Mouse (Mus musculus): ENCODE results near the gene Olfr281. TPM values are rescaled to one million over a fixed set of nuclear protein-coding genes. Genes with fewer than 3 reads are reported as not detected.
"Not testable (repeated sequence)": the region's sequence is repeated elsewhere in the genome, so short reads cannot be mapped to it uniquely, and the experiment has no call there.

Gene Olfr281
- not detected in 2 replicates for polyA plus RNA-seq (2014; fragmentation: Nextera tagmentation; extraction: Ambion mirVana)

DNA sequence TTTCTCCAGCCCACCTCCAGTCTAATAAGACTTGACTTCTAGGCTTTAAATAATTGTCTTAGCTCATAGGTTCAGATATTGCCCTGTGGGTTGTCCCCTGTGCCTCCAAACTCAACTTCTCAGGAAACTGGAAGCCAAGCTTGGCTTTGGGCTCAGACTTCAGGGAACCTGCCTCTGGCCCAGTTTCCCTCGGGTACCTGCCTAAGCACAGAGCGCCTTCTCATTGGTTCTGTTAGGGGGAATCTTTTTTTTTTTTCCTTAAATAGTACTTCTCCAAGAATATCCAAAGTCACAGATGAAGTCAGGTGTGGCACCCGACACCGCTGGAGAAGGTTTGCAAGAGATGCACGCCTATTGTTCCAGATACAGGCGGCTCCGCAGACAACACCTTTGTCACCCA is at the start of gene Olfr281:
Olfr281 (plus strand) TSS at position 301 of the 400 bp plus-strand sequence.
- no peaks in the 10 kb centered on the region for H3K36me3 ChIP-seq (ENCODE audit: control insufficient read depth, insufficient read depth, low read length)
- H3K4me1 ChIP-seq (ENCODE audit: control insufficient read depth, insufficient read depth, low read length), result no peaks in the 10 kb centered on the region
- no peaks in the 10 kb centered on the region for H3K27me3 ChIP-seq (ENCODE audit: control insufficient read depth, insufficient read depth, low read length)
- no peak for ATAC-seq (ENCODE audit: insufficient number of reproducible peaks, insufficient read depth, low FRiP score, low read depth)
- no peaks in the 10 kb centered on the region for H3K9me3 ChIP-seq (ENCODE audit: control insufficient read depth, low read depth, low read length)
- H3K4me2 ChIP-seq (replicated peaks; ENCODE audit: low read depth, low read length), result no peak within 1 kb of the TSS
- H3K27ac ChIP-seq (ENCODE audit: low read length), result no peak within 1 kb of the TSS
- no peak within 1 kb of the TSS for H3K9ac ChIP-seq (replicated peaks; ENCODE audit: low read depth, low read length)
- 87% methylated on average over 7 of the region's 7 CpGs for WGBS
- H3K4me3 ChIP-seq (ENCODE audit: low read depth, low read length), result no peak within 1 kb of the TSS

DNA sequence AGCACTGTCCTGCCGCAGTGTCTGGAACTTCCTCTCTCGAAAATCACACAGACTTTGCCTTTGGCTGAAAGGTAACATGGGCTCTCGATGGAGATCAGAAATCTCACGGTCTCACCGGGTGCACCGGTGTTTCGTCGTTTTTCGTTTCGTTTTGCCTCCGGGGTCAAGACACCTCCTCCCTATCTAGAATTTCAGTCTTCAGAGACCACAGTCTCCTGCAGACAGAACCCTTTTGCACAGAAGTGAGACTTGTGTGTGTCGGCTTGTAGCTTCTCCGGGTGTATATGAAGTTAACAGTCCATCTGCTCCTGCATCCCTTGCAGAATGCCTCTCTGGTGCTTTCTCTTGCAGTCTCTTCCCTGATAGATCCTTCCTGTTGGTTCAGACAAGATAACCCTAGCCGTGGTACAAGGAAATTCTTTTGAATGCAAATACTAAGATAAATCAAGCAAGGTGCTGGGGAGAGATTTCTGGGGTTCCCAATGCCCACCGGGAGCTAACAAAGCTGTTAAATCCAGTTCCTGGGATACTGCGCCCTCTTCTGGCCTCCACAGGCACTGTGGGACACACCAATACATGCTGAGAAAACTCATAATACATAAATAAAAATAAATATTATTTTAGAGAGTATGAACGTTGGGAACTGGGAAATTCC is 43.9 kb upstream of the Olfr281 start:
- Histone ChIP-seq H3K27ac (ENCODE audit: low read length) (no peak overlapping the region), H3K27me3 (ENCODE audit: control insufficient read depth, insufficient read depth, low read length) (no peaks in the 10 kb centered on the region), H3K4me2 (replicated peaks; ENCODE audit: low read depth, low read length) (no peak overlapping the region), H3K4me3 (ENCODE audit: low read depth, low read length) (no peak overlapping the region), H3K9ac (replicated peaks; ENCODE audit: low read depth, low read length) (no peak overlapping the region), H3K36me3 (ENCODE audit: control insufficient read depth, insufficient read depth, low read length) (no peaks in the 10 kb centered on the region), H3K4me1 (ENCODE audit: control insufficient read depth, insufficient read depth, low read length) (no peaks in the 10 kb centered on the region), H3K9me3 (ENCODE audit: control insufficient read depth, low read depth, low read length) (no peaks in the 10 kb centered on the region)
- no peak for ATAC-seq (ENCODE audit: insufficient number of reproducible peaks, insufficient read depth, low FRiP score, low read depth)
- WGBS, result 70% methylated on average over 17 of the region's 17 CpGs

DNA sequence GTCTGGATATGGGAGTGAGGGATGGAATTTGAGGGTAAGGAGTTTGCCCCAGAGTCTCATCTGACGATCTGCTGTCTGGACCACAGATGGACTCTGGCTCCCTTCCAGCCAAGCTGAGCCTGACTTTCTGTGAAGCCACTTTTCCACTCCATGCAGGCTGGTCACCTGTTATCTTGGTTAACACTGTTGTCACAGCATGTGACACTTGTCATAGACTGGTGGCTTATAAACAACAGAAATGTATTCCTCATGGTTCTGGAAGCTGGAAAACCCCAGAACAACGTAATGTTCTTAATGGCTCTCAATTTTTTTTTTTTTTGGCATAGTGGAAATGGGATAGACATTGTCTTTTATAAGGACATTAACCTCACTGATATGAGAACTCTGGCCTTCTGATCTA is 42.8 kb upstream of the Olfr281 start:
- no peaks in the 10 kb centered on the region for H3K4me1 ChIP-seq (ENCODE audit: control insufficient read depth, insufficient read depth, low read length)
- WGBS, result 95% methylated on average over 2 of the region's 2 CpGs
- no peaks in the 10 kb centered on the region for H3K9me3 ChIP-seq (ENCODE audit: control insufficient read depth, low read depth, low read length)
- no peak overlapping the region for H3K27ac ChIP-seq (ENCODE audit: low read length)
- no peaks in the 10 kb centered on the region for H3K27me3 ChIP-seq (ENCODE audit: control insufficient read depth, insufficient read depth, low read length)
- H3K9ac ChIP-seq (replicated peaks; ENCODE audit: low read depth, low read length), result no peak overlapping the region
- no peak for ATAC-seq (ENCODE audit: insufficient number of reproducible peaks, insufficient read depth, low FRiP score, low read depth)
- H3K36me3 ChIP-seq (ENCODE audit: control insufficient read depth, insufficient read depth, low read length), result no peaks in the 10 kb centered on the region
- no peak overlapping the region for H3K4me3 ChIP-seq (ENCODE audit: low read depth, low read length)
- H3K4me2 ChIP-seq (replicated peaks; ENCODE audit: low read depth, low read length), result no peak overlapping the region

GRCm38 (mm10) chr15:98410249-98410648 is 42.1 kb upstream of the Olfr281 start:
- Histone ChIP-seq H3K9me3 (ENCODE audit: control insufficient read depth, low read depth, low read length) (no peaks in the 10 kb centered on the region), H3K36me3 (ENCODE audit: control insufficient read depth, insufficient read depth, low read length) (no peaks in the 10 kb centered on the region), H3K27ac (ENCODE audit: low read length) (no peak overlapping the region), H3K4me1 (ENCODE audit: control insufficient read depth, insufficient read depth, low read length) (no peaks in the 10 kb centered on the region), H3K4me2 (replicated peaks; ENCODE audit: low read depth, low read length) (no peak overlapping the region), H3K27me3 (ENCODE audit: control insufficient read depth, insufficient read depth, low read length) (no peaks in the 10 kb centered on the region), H3K4me3 (ENCODE audit: low read depth, low read length) (no peak overlapping the region), H3K9ac (replicated peaks; ENCODE audit: low read depth, low read length) (no peak overlapping the region)
- whole genome bisulfite sequencing, result 93% methylated on average over 7 of the region's 9 CpGs
- ATAC-seq (ENCODE audit: insufficient number of reproducible peaks, insufficient read depth, low FRiP score, low read depth), result no peak

DNA sequence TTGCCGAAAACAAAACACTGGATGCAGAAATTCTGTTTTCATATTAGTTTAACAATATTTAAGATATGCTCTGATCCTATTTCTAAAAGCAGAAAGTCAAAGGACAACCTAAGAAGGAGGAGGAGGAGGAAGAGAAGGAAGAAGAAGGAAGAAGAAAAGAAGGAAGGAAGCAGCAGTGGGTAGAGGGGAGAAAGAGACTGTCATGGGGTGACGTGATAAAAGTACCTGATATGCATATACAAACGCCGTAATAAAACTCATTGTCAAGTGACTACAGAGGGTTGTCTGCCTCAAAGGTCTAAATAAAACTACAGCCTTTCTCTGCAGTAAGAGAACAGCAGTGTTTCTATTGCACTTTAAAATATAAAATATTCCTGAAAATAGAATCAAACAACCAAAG is 36.4 kb upstream of the Olfr281 start:
- Histone ChIP-seq H3K9ac (replicated peaks; ENCODE audit: low read depth, low read length) (no peak overlapping the region), H3K4me3 (ENCODE audit: low read depth, low read length) (no peak overlapping the region), H3K4me1 (ENCODE audit: control insufficient read depth, insufficient read depth, low read length) (no peaks in the 10 kb centered on the region), H3K4me2 (replicated peaks; ENCODE audit: low read depth, low read length) (no peak overlapping the region), H3K27me3 (ENCODE audit: control insufficient read depth, insufficient read depth, low read length) (no peaks in the 10 kb centered on the region), H3K36me3 (ENCODE audit: control insufficient read depth, insufficient read depth, low read length) (no peaks in the 10 kb centered on the region), H3K27ac (ENCODE audit: low read length) (no peak overlapping the region), H3K9me3 (ENCODE audit: control insufficient read depth, low read depth, low read length) (no peaks in the 10 kb centered on the region)
- no peak for ATAC-seq (ENCODE audit: insufficient number of reproducible peaks, insufficient read depth, low FRiP score, low read depth)
- WGBS, result 76% methylated on average over 4 of the region's 4 CpGs

GRCm38 (mm10) chr15:98416802-98417201 is 35.6 kb upstream of the Olfr281 start:
- H3K4me2 ChIP-seq (replicated peaks; ENCODE audit: low read depth, low read length); H3K4me1 ChIP-seq (ENCODE audit: control insufficient read depth, insufficient read depth, low read length); H3K9me3 ChIP-seq (ENCODE audit: control insufficient read depth, low read depth, low read length); H3K4me3 ChIP-seq (ENCODE audit: low read depth, low read length); H3K36me3 ChIP-seq (ENCODE audit: control insufficient read depth, insufficient read depth, low read length); H3K27ac ChIP-seq (ENCODE audit: low read length); H3K27me3 ChIP-seq (ENCODE audit: control insufficient read depth, insufficient read depth, low read length); ATAC-seq (ENCODE audit: insufficient number of reproducible peaks, insufficient read depth, low FRiP score, low read depth); H3K9ac ChIP-seq (replicated peaks; ENCODE audit: low read depth, low read length): not testable (repeated sequence)

- not testable (repeated sequence) for H3K4me2 ChIP-seq (replicated peaks; ENCODE audit: low read depth, low read length); H3K27me3 ChIP-seq (ENCODE audit: control insufficient read depth, insufficient read depth, low read length); H3K9me3 ChIP-seq (ENCODE audit: control insufficient read depth, low read depth, low read length); H3K4me1 ChIP-seq (ENCODE audit: control insufficient read depth, insufficient read depth, low read length); H3K36me3 ChIP-seq (ENCODE audit: control insufficient read depth, insufficient read depth, low read length); ATAC-seq (ENCODE audit: insufficient number of reproducible peaks, insufficient read depth, low FRiP score, low read depth); H3K4me3 ChIP-seq (ENCODE audit: low read depth, low read length); H3K27ac ChIP-seq (ENCODE audit: low read length); H3K9ac ChIP-seq (replicated peaks; ENCODE audit: low read depth, low read length)
- WGBS, result 5% methylated on average over 2 of the region's 3 CpGs
Observed at GRCm38 (mm10) chr15:98417285-98417684, 35.1 kb upstream of the Olfr281 start.

DNA sequence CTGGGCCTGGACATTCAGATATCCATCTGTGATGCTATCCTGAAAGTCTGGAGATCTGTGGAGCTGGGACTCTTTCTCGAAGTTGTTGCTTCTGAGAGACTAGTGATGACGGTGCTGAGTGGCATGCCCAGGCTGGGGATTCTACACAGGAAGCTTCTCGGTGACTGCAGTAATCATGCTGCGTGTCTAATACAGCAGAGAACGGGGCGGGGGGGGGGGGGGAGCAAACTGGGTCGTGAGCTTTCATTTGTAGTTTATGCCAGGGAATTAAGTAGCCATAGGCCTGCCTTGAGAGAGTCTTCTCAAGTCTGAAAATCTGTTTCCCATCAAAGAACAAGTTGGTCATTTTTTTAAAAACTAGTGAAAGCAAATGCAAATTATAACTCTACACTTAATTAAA is 34.3 kb upstream of the Olfr281 start:
- H3K36me3 ChIP-seq (ENCODE audit: control insufficient read depth, insufficient read depth, low read length), result no peaks in the 10 kb centered on the region
- H3K4me3 ChIP-seq (ENCODE audit: low read depth, low read length), result no peak overlapping the region
- no peak for ATAC-seq (ENCODE audit: insufficient number of reproducible peaks, insufficient read depth, low FRiP score, low read depth)
- no peaks in the 10 kb centered on the region for H3K9me3 ChIP-seq (ENCODE audit: control insufficient read depth, low read depth, low read length)
- H3K4me1 ChIP-seq (ENCODE audit: control insufficient read depth, insufficient read depth, low read length), result no peaks in the 10 kb centered on the region
- no peak overlapping the region for H3K27ac ChIP-seq (ENCODE audit: low read length)
- H3K27me3 ChIP-seq (ENCODE audit: control insufficient read depth, insufficient read depth, low read length), result no peaks in the 10 kb centered on the region
- 60% methylated on average over 7 of the region's 7 CpGs for WGBS
- H3K4me2 ChIP-seq (replicated peaks; ENCODE audit: low read depth, low read length), result no peak overlapping the region
- no peak overlapping the region for H3K9ac ChIP-seq (replicated peaks; ENCODE audit: low read depth, low read length)

GRCm38 (mm10) chr15:98420897-98421296 is 31.5 kb upstream of the Olfr281 start:
- 58% methylated on average over 4 of the region's 4 CpGs for WGBS
- no peaks in the 10 kb centered on the region for H3K27me3 ChIP-seq (ENCODE audit: control insufficient read depth, insufficient read depth, low read length)

More at GRCm38 (mm10) chr15:98420897-98421296, 31.5 kb upstream of the Olfr281 start:
- no peak overlapping the region for H3K27ac ChIP-seq (ENCODE audit: low read length)
- no peak overlapping the region for H3K4me3 ChIP-seq (ENCODE audit: low read depth, low read length)
- no peak for ATAC-seq (ENCODE audit: insufficient number of reproducible peaks, insufficient read depth, low FRiP score, low read depth)
- no peak overlapping the region for H3K9ac ChIP-seq (replicated peaks; ENCODE audit: low read depth, low read length)
- H3K4me2 ChIP-seq (replicated peaks; ENCODE audit: low read depth, low read length), result no peak overlapping the region
- H3K9me3 ChIP-seq (ENCODE audit: control insufficient read depth, low read depth, low read length), result no peaks in the 10 kb centered on the region
- no peaks in the 10 kb centered on the region for H3K4me1 ChIP-seq (ENCODE audit: control insufficient read depth, insufficient read depth, low read length)
- H3K36me3 ChIP-seq (ENCODE audit: control insufficient read depth, insufficient read depth, low read length), result no peaks in the 10 kb centered on the region
